In genomic region chr8:125397981-125398380, GRCm38 (mm10) we compare ENCODE assay signal across 16 mouse cellular contexts.
A peak's percentile ranks its signal among the peaks of the same experiment; 100 is the strongest.
DNase-seq lines count a peak whose midpoint lies in the region; ATAC-seq and TF ChIP-seq lines count a peak whose summit lies in the region.
"Had no signal": no experiment of that assay in that cellular context is flagged by ENCODE, and none has a peak within 500 bp of the region (broad histone marks: within the 10 kb centered on the region; RNA-seq: fewer than 3 reads in every experiment).

No protein-coding gene starts in this region.

- TF ChIP-seq POLR2A in lung, adult 2 months (IDR thresholded peaks at IDR 0.05; ENCODE audit: borderline replicate concordance, extremely low read depth, low read depth, low read length) = no peak

- H3K4me3 ChIP-seq in forebrain, embryonic 15.5 days = no peak overlapping the region
- no peak overlapping the region for H3K4me3 ChIP-seq in forebrain, embryonic 13.5 days
- no peak overlapping the region for H3K4me3 ChIP-seq in lung, postnatal 0 days (ENCODE audit: low read depth, low read length)
- H3K4me3 ChIP-seq in lung, adult 2 months (replicated peaks; ENCODE audit: extremely low read depth, low read depth, low read length) = no peak overlapping the region
- H3K4me3 ChIP-seq in liver, embryonic 13.5 days (replicated peaks) = no peak overlapping the region
- H3K4me3 ChIP-seq: left cerebral cortex, adult 2 months; lung, embryonic 15.5 days; stomach, embryonic 15.5 days had no signal

- 49% methylated on average over 14 of the region's 14 CpGs for WGBS in forebrain, embryonic 15.5 days
- 39% methylated on average over 14 of the region's 14 CpGs for WGBS in forebrain, embryonic 13.5 days
- 45% methylated on average over 11 of the region's 14 CpGs for WGBS in lung, postnatal 0 days
- 65% methylated on average over 14 of the region's 14 CpGs for WGBS in lung, adult 2 months
- 40% methylated on average over 13 of the region's 14 CpGs for WGBS in liver, embryonic 13.5 days (ENCODE audit: insufficient replicate concordance)

- intact Hi-C loops in left cerebral cortex, postnatal 25 days (cut with DNase I) = no loop called here

- DNase-seq in lung, postnatal 0 days (ENCODE audit: low spot score) = no peak
- DNase-seq in lung, adult 2 months = no peak
- DNase-seq in liver, embryonic 13.5 days = peak; percentile 20
- no peak for DNase-seq in thymus, postnatal 25 days
- no peak for DNase-seq in left cerebral cortex, postnatal 25 days (ENCODE audit: low spot score in 2 of 2)
- no peak for DNase-seq in adrenal gland, adult 18-20 months (ENCODE audit: low spot score in 2 of 2)
- DNase-seq: adrenal gland, postnatal 25 days; kidney, postnatal 25 days; midbrain, embryonic 14.5 days; right cerebral cortex, postnatal 25 days had no signal

- no peaks in the 10 kb centered on the region for H3K27me3 ChIP-seq in forebrain, embryonic 15.5 days
- no peaks in the 10 kb centered on the region for H3K27me3 ChIP-seq in forebrain, embryonic 13.5 days
- H3K27me3 ChIP-seq in lung, postnatal 0 days (replicated peaks; ENCODE audit: insufficient read depth, low read length) = no peaks in the 10 kb centered on the region
- no peaks in the 10 kb centered on the region for H3K27me3 ChIP-seq in liver, embryonic 13.5 days
- H3K27me3 ChIP-seq: lung, embryonic 15.5 days; stomach, embryonic 15.5 days had no signal

- H3K36me3 ChIP-seq in forebrain, embryonic 15.5 days = no peaks in the 10 kb centered on the region
- H3K36me3 ChIP-seq in forebrain, embryonic 13.5 days (ENCODE audit: poor library complexity, severe bottlenecking) = no peaks in the 10 kb centered on the region
- H3K36me3 ChIP-seq in lung, postnatal 0 days (ENCODE audit: insufficient read depth, low read length) = no peaks in the 10 kb centered on the region
- H3K36me3 ChIP-seq in liver, embryonic 13.5 days = no peaks in the 10 kb centered on the region
- H3K36me3 ChIP-seq: lung, embryonic 15.5 days; stomach, embryonic 15.5 days had no signal

- peaks cover 11% of the 10 kb centered on the region for H3K4me1 ChIP-seq in forebrain, embryonic 15.5 days
- peaks cover 12% of the 10 kb centered on the region for H3K4me1 ChIP-seq in forebrain, embryonic 13.5 days
- no peaks in the 10 kb centered on the region for H3K4me1 ChIP-seq in lung, postnatal 0 days (ENCODE audit: insufficient read depth, low read depth, low read length)
- no peaks in the 10 kb centered on the region for H3K4me1 ChIP-seq in lung, adult 2 months (ENCODE audit: control insufficient read depth, insufficient read depth, low read length)
- peaks cover 4% of the 10 kb centered on the region; the same call in 1 of the 2 replicates for H3K4me1 ChIP-seq in liver, embryonic 13.5 days (replicated peaks)
- H3K4me1 ChIP-seq: lung, embryonic 15.5 days had no signal

- no peaks in the 10 kb centered on the region for H3K9me3 ChIP-seq in forebrain, embryonic 15.5 days
- no peaks in the 10 kb centered on the region for H3K9me3 ChIP-seq in forebrain, embryonic 13.5 days (replicated peaks)
- H3K9me3 ChIP-seq in lung, postnatal 0 days (ENCODE audit: low read length) = no peaks in the 10 kb centered on the region
- H3K9me3 ChIP-seq in liver, embryonic 13.5 days (replicated peaks) = no peaks in the 10 kb centered on the region
- H3K9me3 ChIP-seq: lung, embryonic 15.5 days; stomach, embryonic 15.5 days had no signal

- TF ChIP-seq CTCF in lung, postnatal 0 days (IDR thresholded peaks at IDR 0.05) = no peak
- TF ChIP-seq CTCF in lung, adult 2 months (IDR thresholded peaks at IDR 0.05; ENCODE audit: insufficient read depth, low read length) = no peak

- TF ChIP-seq EP300 in lung, postnatal 0 days (IDR thresholded peaks at IDR 0.05) = no peak

- peak overlapping the region; percentile 17; the same call in 1 of the 2 replicates for H3K27ac ChIP-seq in forebrain, embryonic 15.5 days (replicated peaks)
- H3K27ac ChIP-seq in forebrain, embryonic 13.5 days = no peak overlapping the region
- H3K27ac ChIP-seq in lung, postnatal 0 days (ENCODE audit: low read length) = no peak overlapping the region
- no peak overlapping the region for H3K27ac ChIP-seq in liver, embryonic 13.5 days
- H3K27ac ChIP-seq: left cerebral cortex, adult 2 months; lung, embryonic 15.5 days; stomach, embryonic 15.5 days had no signal

- no peak overlapping the region for H3K4me2 ChIP-seq in forebrain, embryonic 15.5 days (replicated peaks)
- no peak overlapping the region for H3K4me2 ChIP-seq in forebrain, embryonic 13.5 days
- no peak overlapping the region for H3K4me2 ChIP-seq in lung, postnatal 0 days (replicated peaks; ENCODE audit: low read depth, low read length)
- no peak overlapping the region for H3K4me2 ChIP-seq in liver, embryonic 13.5 days
- H3K4me2 ChIP-seq: lung, embryonic 15.5 days; stomach, embryonic 15.5 days had no signal

- ATAC-seq in forebrain, embryonic 15.5 days (replicated peaks) = no peak
- no peak for ATAC-seq in forebrain, embryonic 13.5 days
- ATAC-seq in lung, postnatal 0 days = peak; percentile 25
- peak; percentile 51; the same call in 1 of the 2 replicates for ATAC-seq in liver, embryonic 13.5 days (ENCODE audit: low read depth)
- ATAC-seq: hindbrain, embryonic 16.5 days had no signal

- H3K9ac ChIP-seq in forebrain, embryonic 15.5 days (replicated peaks) = no peak overlapping the region
- H3K9ac ChIP-seq in forebrain, embryonic 13.5 days = no peak overlapping the region
- no peak overlapping the region for H3K9ac ChIP-seq in lung, postnatal 0 days (replicated peaks; ENCODE audit: low read depth)
- H3K9ac ChIP-seq in liver, embryonic 13.5 days = no peak overlapping the region
- H3K9ac ChIP-seq: lung, embryonic 15.5 days; stomach, embryonic 15.5 days had no signal

Comparison
In these comparisons a context has a peak if more than half of its experiments do, and no peak if none do; other contexts are left out.
1. ATAC-seq: peak in lung, postnatal 0 days (single experiment) and liver, embryonic 13.5 days (single experiment); none in forebrain, embryonic 15.5 days (single experiment) and forebrain, embryonic 13.5 days (single experiment).